Mouse (Mus musculus) embryonic fibroblast, embryonic 13.5 days (primary cell): ENCODE results near the gene Grb14.

Experiments used
- CTCF ChIP-seq: IDR thresholded peaks from 2 replicates; pipeline ENCODE4 v1.5.1; 2011; ENCODE audit warnings: mild to moderate bottlenecking, control low read depth, low read length, moderate library complexity, borderline replicate concordance; ENCODE audit not compliant: insufficient read depth
- POLR2A ChIP-seq: IDR thresholded peaks from 2 replicates; pipeline ENCODE4 v1.6.1; 2011; ENCODE audit warnings: low read depth, mild to moderate bottlenecking, control low read depth, low read length, moderate library complexity

GRCm38 (mm10) chr2:65005044-65005443, 19.7 kb downstream of the Grb14 start:
- TF ChIP-seq POLR2A (no peak), CTCF (no peak)
